Mouse (Mus musculus) frontal cortex, postnatal 25 days (tissue): ENCODE measurements around the gene Fbxo46.
A peak's percentile ranks its signal among the peaks of the same experiment; 100 is the strongest.

Experiments
- DNase-seq, 2 experiments: peaks; one replicate each; pipeline ENCODE4 v3.0.0; 2022; ENCODE audit warnings: low spot score in 2 of 2

Fbxo46 gene

GRCm38 (mm10) chr7:19165656-19166423 is 46.2 kb downstream of the Fbxo46 start, which contains the start of gene Gipr:
TSS of gene Gipr (minus strand) at chr7:19166127.
- DNase-seq: no peak

GRCm38 (mm10) chr7:19166990-19167389 is 47.3 kb downstream of the Fbxo46 start:
- DNase-seq: no peak

- DNase-seq: no peak
Observed at GRCm38 (mm10) chr7:19169506-19169905, 49.8 kb downstream of the Fbxo46 start.

GRCm38 (mm10) chr7:19170142-19170541 is 50.5 kb downstream of the Fbxo46 start:
- DNase-seq: peak in 1 of 2 experiments; percentile 35

GRCm38 (mm10) chr7:19171831-19172230 is 52.2 kb downstream of the Fbxo46 start:
- DNase-seq: no peak

- DNase-seq: peak; percentile 79 to 80
Observed at GRCm38 (mm10) chr7:19172874-19173273, 53.2 kb downstream of the Fbxo46 start.

- DNase-seq: peak; percentile 66 to 76
Observed at GRCm38 (mm10) chr7:19175708-19176515, 56.3 kb downstream of the Fbxo46 start, which contains the start of gene Eml2. TSS of gene Eml2 (plus strand) at chr7:19176421.

GRCm38 (mm10) chr7:19176516-19176947 is 56.9 kb downstream of the Fbxo46 start:
- no peak for DNase-seq

GRCm38 (mm10) chr7:19177216-19177615 is 57.6 kb downstream of the Fbxo46 start:
- no peak for DNase-seq

GRCm38 (mm10) chr7:19178035-19178434 is 58.4 kb downstream of the Fbxo46 start:
- peak in 1 of 2 experiments; percentile 38 for DNase-seq

- peak; percentile 80 to 82 for DNase-seq
Observed at GRCm38 (mm10) chr7:19178443-19179092, 58.9 kb downstream of the Fbxo46 start.

- peak in 1 of 2 experiments; percentile 52 for DNase-seq
Observed at GRCm38 (mm10) chr7:19179173-19179572, 59.5 kb downstream of the Fbxo46 start.

GRCm38 (mm10) chr7:19179936-19180335 is 60.3 kb downstream of the Fbxo46 start:
- DNase-seq: no peak

- no peak for DNase-seq
Observed at GRCm38 (mm10) chr7:19180862-19181429, 61.3 kb downstream of the Fbxo46 start.

GRCm38 (mm10) chr7:19184250-19184649 is 64.6 kb downstream of the Fbxo46 start:
- no peak for DNase-seq

GRCm38 (mm10) chr7:19184758-19185157 is 65.1 kb downstream of the Fbxo46 start:
- no peak for DNase-seq
